Mouse (Mus musculus): ENCODE results near the gene Rere. TPM values are rescaled to one million over a fixed set of nuclear protein-coding genes. Genes with fewer than 3 reads are reported as not detected.
A peak's percentile ranks its signal among the peaks of the same experiment; 100 is the strongest.
"Not testable (repeated sequence)": the region's sequence is repeated elsewhere in the genome, so short reads cannot be mapped to it uniquely, and the experiment has no call there.

Rere gene
- polyA plus RNA-seq, 1 experiment from 2014 or later: 24.5 TPM

- no peak for DNase-seq (ENCODE audit: low spot score)
- no peak overlapping the region for H3K4me3 ChIP-seq
- no peaks in the 10 kb centered on the region for H3K27me3 ChIP-seq (ENCODE audit: low read depth, poor library complexity, severe bottlenecking)
- H3K4me1 ChIP-seq: peaks cover 15% of the 10 kb centered on the region; the same call in 1 of the 2 replicates
- H3K36me3 ChIP-seq: peaks cover 45% of the 10 kb centered on the region
- 72% methylated on average over 1 of the region's 1 CpGs for WGBS
- 0 out of 2 replicates have a peak overlapping the region, but pooled peaks have one; percentile 38 for H3K27ac ChIP-seq (replicated peaks)
- no peaks in the 10 kb centered on the region for H3K9me3 ChIP-seq (replicated peaks)
These were observed 258.4 kb downstream of the Rere start for GRCm38 (mm10) chr4:150539846-150540245.

- H3K36me3 ChIP-seq: peaks cover 41% of the 10 kb centered on the region
- WGBS: 52% methylated on average over 5 of the region's 5 CpGs
- peak overlapping the region; percentile 64 for H3K27ac ChIP-seq (replicated peaks)
- H3K27me3 ChIP-seq (ENCODE audit: low read depth, poor library complexity, severe bottlenecking): no peaks in the 10 kb centered on the region
- no peak overlapping the region for H3K4me3 ChIP-seq
- H3K4me1 ChIP-seq: peaks cover 15% of the 10 kb centered on the region; the same call in 1 of the 2 replicates
- no peaks in the 10 kb centered on the region for H3K9me3 ChIP-seq (replicated peaks)
- no peak for DNase-seq (ENCODE audit: low spot score)
These were observed 259.1 kb downstream of the Rere start for GRCm38 (mm10) chr4:150540392-150541094.

GRCm38 (mm10) chr4:150544231-150544630 is 262.8 kb downstream of the Rere start:
- 85% methylated on average over 7 of the region's 7 CpGs for WGBS
- Histone ChIP-seq H3K27ac (replicated peaks) (no peak overlapping the region), H3K4me3 (no peak overlapping the region), H3K27me3 (ENCODE audit: low read depth, poor library complexity, severe bottlenecking) (no peaks in the 10 kb centered on the region), H3K9me3 (replicated peaks) (no peaks in the 10 kb centered on the region), H3K36me3 (peaks cover 28% of the 10 kb centered on the region), H3K4me1 (peaks cover 15% of the 10 kb centered on the region; the same call in 1 of the 2 replicates)
- no peak for DNase-seq (ENCODE audit: low spot score)

GRCm38 (mm10) chr4:150544652-150545258 is 263.3 kb downstream of the Rere start:
- Histone ChIP-seq H3K27ac (replicated peaks) (no peak overlapping the region), H3K4me3 (no peak overlapping the region), H3K27me3 (ENCODE audit: low read depth, poor library complexity, severe bottlenecking) (no peaks in the 10 kb centered on the region), H3K36me3 (peaks cover 30% of the 10 kb centered on the region), H3K4me1 (peaks cover 10% of the 10 kb centered on the region; the same call in 1 of the 2 replicates), H3K9me3 (replicated peaks) (no peaks in the 10 kb centered on the region)
- 90% methylated on average over 10 of the region's 10 CpGs for WGBS
- DNase-seq (ENCODE audit: low spot score): no peak

GRCm38 (mm10) chr4:150545775-150546174 is 264.3 kb downstream of the Rere start:
- H3K27ac ChIP-seq (replicated peaks): no peak overlapping the region
- WGBS: 95% methylated on average over 7 of the region's 7 CpGs
- H3K27me3 ChIP-seq (ENCODE audit: low read depth, poor library complexity, severe bottlenecking): no peaks in the 10 kb centered on the region
- no peak overlapping the region for H3K4me3 ChIP-seq
- H3K9me3 ChIP-seq (replicated peaks): no peaks in the 10 kb centered on the region
- peaks cover 40% of the 10 kb centered on the region for H3K36me3 ChIP-seq
- peaks cover 2% of the 10 kb centered on the region; the same call in 1 of the 2 replicates for H3K4me1 ChIP-seq
- DNase-seq (ENCODE audit: low spot score): no peak

GRCm38 (mm10) chr4:150546296-150546695 is 264.9 kb downstream of the Rere start:
- 98% methylated on average over 4 of the region's 4 CpGs for WGBS
- H3K4me3 ChIP-seq; DNase-seq (ENCODE audit: low spot score); H3K4me1 ChIP-seq; H3K27ac ChIP-seq (replicated peaks); H3K9me3 ChIP-seq (replicated peaks); H3K27me3 ChIP-seq (ENCODE audit: low read depth, poor library complexity, severe bottlenecking): not testable (repeated sequence)
- H3K36me3 ChIP-seq: peaks cover 44% of the 10 kb centered on the region

- Histone ChIP-seq H3K4me1 (0 out of 2 replicates have a peak, but pooled peaks cover 3% of the 10 kb centered on the region), H3K36me3 (peaks cover 46% of the 10 kb centered on the region), H3K4me3 (no peak overlapping the region), H3K27ac (replicated peaks) (no peak overlapping the region), H3K9me3 (replicated peaks) (no peaks in the 10 kb centered on the region), H3K27me3 (ENCODE audit: low read depth, poor library complexity, severe bottlenecking) (no peaks in the 10 kb centered on the region)
- DNase-seq (ENCODE audit: low spot score): no peak
- 95% methylated on average over 9 of the region's 9 CpGs for WGBS
These were observed 267.9 kb downstream of the Rere start for GRCm38 (mm10) chr4:150549393-150549792.

- Histone ChIP-seq H3K9me3 (replicated peaks) (no peaks in the 10 kb centered on the region), H3K27ac (replicated peaks) (no peak overlapping the region), H3K4me1 (0 out of 2 replicates have a peak, but pooled peaks cover 3% of the 10 kb centered on the region), H3K27me3 (ENCODE audit: low read depth, poor library complexity, severe bottlenecking) (no peaks in the 10 kb centered on the region), H3K36me3 (peaks cover 51% of the 10 kb centered on the region), H3K4me3 (no peak overlapping the region)
- WGBS: 96% methylated on average over 12 of the region's 12 CpGs
- no peak for DNase-seq (ENCODE audit: low spot score)
These were observed 268.7 kb downstream of the Rere start for GRCm38 (mm10) chr4:150549989-150550716.

- H3K36me3 ChIP-seq: peaks cover 47% of the 10 kb centered on the region
- 90% methylated on average over 4 of the region's 4 CpGs for WGBS
These were observed 269.9 kb downstream of the Rere start for GRCm38 (mm10) chr4:150551390-150551789.

GRCm38 (mm10) chr4:150552751-150553600 is 271.5 kb downstream of the Rere start:
- Histone ChIP-seq H3K4me1 (peaks cover 23% of the 10 kb centered on the region), H3K9me3 (replicated peaks) (no peaks in the 10 kb centered on the region; the same call in 1 of the 2 replicates), H3K4me3 (no peak overlapping the region), H3K27me3 (ENCODE audit: low read depth, poor library complexity, severe bottlenecking) (no peaks in the 10 kb centered on the region), H3K36me3 (peaks cover 35% of the 10 kb centered on the region), H3K27ac (replicated peaks) (no peak overlapping the region)
- WGBS: 91% methylated on average over 15 of the region's 15 CpGs
- no peak for DNase-seq (ENCODE audit: low spot score)

More at GRCm38 (mm10) chr4:150551390-150551789, 269.9 kb downstream of the Rere start:
- no peak overlapping the region for H3K27ac ChIP-seq (replicated peaks)
- H3K9me3 ChIP-seq (replicated peaks): no peaks in the 10 kb centered on the region; the same call in 1 of the 2 replicates
- no peak overlapping the region for H3K4me3 ChIP-seq
- H3K4me1 ChIP-seq: peaks cover 12% of the 10 kb centered on the region
- DNase-seq (ENCODE audit: low spot score): no peak
- no peaks in the 10 kb centered on the region for H3K27me3 ChIP-seq (ENCODE audit: low read depth, poor library complexity, severe bottlenecking)

GRCm38 (mm10) chr4:150555783-150556182 is 274.3 kb downstream of the Rere start:
- Histone ChIP-seq H3K36me3 (peaks cover 21% of the 10 kb centered on the region), H3K27ac (replicated peaks) (no peak overlapping the region), H3K4me1 (peaks cover 21% of the 10 kb centered on the region), H3K4me3 (no peak overlapping the region), H3K27me3 (ENCODE audit: low read depth, poor library complexity, severe bottlenecking) (no peaks in the 10 kb centered on the region), H3K9me3 (replicated peaks) (no peaks in the 10 kb centered on the region; the same call in 1 of the 2 replicates)
- DNase-seq (ENCODE audit: low spot score): no peak

All from midbrain, embryonic 10.5 days (tissue).